Mouse (Mus musculus) hindbrain, postnatal 0 days (tissue): ENCODE results near the gene Atp12a. TPM values are rescaled to one million over a fixed set of nuclear protein-coding genes. Genes with fewer than 3 reads are reported as not detected.

Experiments
- ATAC-seq: fragments of 200-750 bp; cut with Nextera tagmentation; 2 replicates; pipeline ENCODE4 v1.8.0; 2017; ENCODE audit warnings: mild to moderate bottlenecking, moderate TSS enrichment, moderate library complexity
- DNase-seq: peaks from one replicate; pipeline ENCODE4 v3.0.0-alpha.2; 2015; ENCODE audit warnings: low spot score
- H3K27ac ChIP-seq: fragments of 300-500 bp; sonication (generic); 2 replicates; pipeline ENCODE4 v1.5.1; 2014; ENCODE audit warnings: mild to moderate bottlenecking
- H3K27me3 ChIP-seq: fragments of 300-500 bp; sonication (generic); 2 replicates; pipeline ENCODE4 v1.6.1; 2014; ENCODE audit warnings: low read length, mixed read lengths; ENCODE audit not compliant: insufficient read depth
- H3K36me3 ChIP-seq: fragments of 300-500 bp; sonication (generic); 2 replicates; pipeline ENCODE4 v1.6.1; 2014; ENCODE audit warnings: low read length, mixed read lengths; ENCODE audit not compliant: insufficient read depth
- H3K4me1 ChIP-seq: fragments of 300-500 bp; sonication (generic); 2 replicates; pipeline ENCODE4 v1.6.1; 2014; ENCODE audit warnings: antibody characterized with exemption, low read length, mixed read lengths; ENCODE audit not compliant: insufficient read depth
- H3K4me2 ChIP-seq: fragments of 300-500 bp; sonication (generic); 2 replicates; pipeline ENCODE4 v1.6.1; 2014; ENCODE audit warnings: low read depth, mild to moderate bottlenecking, low read length, moderate library complexity, mixed read lengths
- H3K4me3 ChIP-seq: fragments of 300-500 bp; sonication (generic); 2 replicates; pipeline ENCODE4 v1.5.1; 2014; ENCODE audit warnings: low read length
- H3K9ac ChIP-seq: fragments of 300-500 bp; sonication (generic); replicated peaks from 2 replicates; pipeline ENCODE4 v1.6.1; 2014; ENCODE audit warnings: mild to moderate bottlenecking, low read length, moderate library complexity, mixed read lengths
- H3K9me3 ChIP-seq: fragments of 300-500 bp; sonication (generic); 2 replicates; pipeline ENCODE4 v1.6.1; 2016; ENCODE audit warnings: low read length, mixed read lengths
- CTCF ChIP-seq: IDR thresholded peaks from 2 replicates; pipeline ENCODE4 v1.5.1; 2016; ENCODE audit warnings: antibody characterized with exemption, control low read depth, low read depth
- WGBS: fragments of 180-500 bp; shearing (Covaris S2); extraction: QIAGEN DNeasy Blood & Tissue Kit; methylation state at CpG from one replicate; pipeline ENCODE4 v1.1.7; 2014; 5-methylcytosine and 5-hydroxymethylcytosine counted together
- polyA plus RNA-seq: library from polyadenylated mRNA; unstranded; fragments of >200 nt; fragmentation: Nextera tagmentation; extraction: Ambion mirVana; gene quantifications from 2 replicates; pipeline ENCODE4 v1.2.1, GENCODE M21; 2015
- total RNA-seq: library from RNA; depleted of rRNA; stranded (reverse); fragments of >200 nt; gene quantifications from 2 replicates; pipeline ENCODE4 v1.2.3, GENCODE M21; 2014

Gene Atp12a
- total and polyA plus RNA-seq, 2 experiments from 2014 or later = 0.48 to 0.68 TPM

- Histone ChIP-seq H3K4me2 (no peak overlapping the region), H3K9me3 (no peaks in the 10 kb centered on the region), H3K4me1 (no peaks in the 10 kb centered on the region), H3K9ac (no peak overlapping the region), H3K27ac (no peak overlapping the region), H3K27me3 (no peaks in the 10 kb centered on the region), H3K4me3 (no peak overlapping the region), H3K36me3 (no peaks in the 10 kb centered on the region)
- TF ChIP-seq CTCF = no peak
- ATAC-seq (no peak), DNase-seq (no peak)
- 50% methylated on average over 3 of the region's 3 CpGs for WGBS
Measured at GRCm38 (mm10) chr14:56354803-56355202, 10.1 kb upstream of the Atp12a start.

GRCm38 (mm10) chr14:56355396-56355795 is 9.5 kb upstream of the Atp12a start:
- Histone ChIP-seq H3K27ac (no peak overlapping the region), H3K36me3 (no peaks in the 10 kb centered on the region), H3K9ac (no peak overlapping the region), H3K4me3 (no peak overlapping the region), H3K4me2 (no peak overlapping the region), H3K4me1 (no peaks in the 10 kb centered on the region), H3K9me3 (no peaks in the 10 kb centered on the region), H3K27me3 (no peaks in the 10 kb centered on the region)
- DNase-seq (no peak), ATAC-seq (no peak)
- 80% methylated on average over 8 of the region's 8 CpGs for WGBS
- no peak for TF ChIP-seq CTCF

- Histone ChIP-seq H3K9ac (no peak overlapping the region), H3K9me3 (no peaks in the 10 kb centered on the region), H3K4me1 (no peaks in the 10 kb centered on the region), H3K4me2 (no peak overlapping the region), H3K27me3 (no peaks in the 10 kb centered on the region), H3K27ac (no peak overlapping the region), H3K36me3 (no peaks in the 10 kb centered on the region), H3K4me3 (no peak overlapping the region)
- no peak for TF ChIP-seq CTCF
- WGBS = 94% methylated on average over 6 of the region's 6 CpGs
- ATAC-seq (no peak), DNase-seq (no peak)
Measured at GRCm38 (mm10) chr14:56356196-56356595, 8.7 kb upstream of the Atp12a start.

- no peak for ATAC-seq
- H3K36me3 ChIP-seq = no peaks in the 10 kb centered on the region
- no peak for TF ChIP-seq CTCF
Measured at GRCm38 (mm10) chr14:56358422-56358821, 6.4 kb upstream of the Atp12a start.

GRCm38 (mm10) chr14:56359131-56359530 is 5.7 kb upstream of the Atp12a start:
- H3K27ac ChIP-seq = no peak overlapping the region
- no peak for TF ChIP-seq CTCF
- DNase-seq (no peak), ATAC-seq (no peak)
- WGBS = 60% methylated on average over 6 of the region's 6 CpGs
- no peak overlapping the region for H3K4me3 ChIP-seq
- H3K9me3 ChIP-seq = no peaks in the 10 kb centered on the region
- no peaks in the 10 kb centered on the region for H3K36me3 ChIP-seq
- H3K4me1 ChIP-seq = no peaks in the 10 kb centered on the region
- H3K27me3 ChIP-seq = peaks cover 10% of the 10 kb centered on the region; the same call in 1 of the 2 replicates
- no peak overlapping the region for H3K9ac ChIP-seq
- H3K4me2 ChIP-seq = no peak overlapping the region

More at GRCm38 (mm10) chr14:56358422-56358821, 6.4 kb upstream of the Atp12a start:
- Histone ChIP-seq H3K4me2 (no peak overlapping the region), H3K27ac (no peak overlapping the region), H3K9ac (no peak overlapping the region), H3K4me1 (no peaks in the 10 kb centered on the region), H3K9me3 (no peaks in the 10 kb centered on the region), H3K27me3 (peaks cover 4% of the 10 kb centered on the region; the same call in 1 of the 2 replicates), H3K4me3 (no peak overlapping the region)
- WGBS = 72% methylated on average over 7 of the region's 7 CpGs
- DNase-seq = no peak

- no peak overlapping the region for H3K27ac ChIP-seq
- no peak for ATAC-seq
- TF ChIP-seq CTCF = no peak
- H3K4me3 ChIP-seq = peak overlapping the region; percentile 48
- 0 out of 2 replicates have a peak overlapping the region, but pooled peaks have one; percentile 22 for H3K9ac ChIP-seq
- H3K4me2 ChIP-seq = peak overlapping the region; percentile 80
- H3K27me3 ChIP-seq = peaks cover 10% of the 10 kb centered on the region; the same call in 1 of the 2 replicates
- no peaks in the 10 kb centered on the region for H3K4me1 ChIP-seq
- WGBS = 32% methylated on average over 8 of the region's 8 CpGs
- no peaks in the 10 kb centered on the region for H3K9me3 ChIP-seq
- H3K36me3 ChIP-seq = no peaks in the 10 kb centered on the region
- no peak for DNase-seq
Measured at GRCm38 (mm10) chr14:56365292-56365691, 424 bp downstream of the Atp12a start.

GRCm38 (mm10) chr14:56366712-56367111 is 1.8 kb downstream of the Atp12a start:
- Histone ChIP-seq H3K4me3 (no peak overlapping the region), H3K4me1 (no peaks in the 10 kb centered on the region), H3K9ac (no peak overlapping the region), H3K36me3 (no peaks in the 10 kb centered on the region), H3K9me3 (no peaks in the 10 kb centered on the region), H3K27ac (no peak overlapping the region), H3K27me3 (peaks cover 10% of the 10 kb centered on the region; the same call in 1 of the 2 replicates), H3K4me2 (no peak overlapping the region)
- TF ChIP-seq CTCF = no peak
- 19% methylated on average over 15 of the region's 15 CpGs for WGBS
- ATAC-seq = no peak
- DNase-seq = no peak
